Mouse (Mus musculus) heart, adult 2 months (tissue): ENCODE results near the gene Emc8.

ENCODE experiments used
- CTCF ChIP-seq: fragments of 200-600 bp; IDR thresholded peaks from 2 replicates; pipeline ENCODE4 v1.8.1; 2022; ENCODE audit warnings: antibody characterized with exemption, mild to moderate bottlenecking, moderate library complexity
- POLR2A ChIP-seq: fragments of 200-500 bp; IDR thresholded peaks from 2 replicates; pipeline ENCODE4 v1.6.1; 2011; ENCODE audit warnings: mild to moderate bottlenecking, low read depth, low read length, control low read depth; ENCODE audit not compliant: insufficient read depth

GRCm38 (mm10) chr8:120622161-120622560, 46.2 kb downstream of the Emc8 start:
- TF ChIP-seq CTCF = no peak
- TF ChIP-seq POLR2A = no peak
